Mouse (Mus musculus): Measurements from ENCODE around the gene Sim2. TPM values are rescaled to one million over a fixed set of nuclear protein-coding genes. Genes with fewer than 3 reads are reported as not detected.

Gene Sim2
- polyA plus RNA-seq, 1 experiment: 8.6 TPM

- no peaks in the 10 kb centered on the region for H3K79me2 ChIP-seq (ENCODE audit: control insufficient read depth, insufficient read depth)
These were observed 1.5 kb upstream of the Sim2 start for GRCm38 (mm10) chr16:94082960-94083847.

GRCm38 (mm10) chr16:94083848-94084525 is 744 bp upstream of the Sim2 start:
- Histone ChIP-seq H3K79me2 (ENCODE audit: control insufficient read depth, insufficient read depth) (no peaks in the 10 kb centered on the region), H3K27me3 (ENCODE audit: control insufficient read depth, insufficient read depth, insufficient read length) (no peaks in the 10 kb centered on the region), H3K4me2 (ENCODE audit: low read depth) (no peak overlapping the region), H3ac (ENCODE audit: control insufficient read depth, insufficient read length) (no peak overlapping the region), H3K4me3 (peak overlapping the region; percentile 72), H3K36me3 (ENCODE audit: control insufficient read depth, insufficient read depth) (no peaks in the 10 kb centered on the region)
- TF ChIP-seq TCF12 (IDR thresholded peaks at IDR 0.05; ENCODE audit: insufficient read depth, poor library complexity, severe bottlenecking): no peak
- no peak for TF ChIP-seq MAX (IDR thresholded peaks at IDR 0.05; ENCODE audit: low read depth)
- no peak for TF ChIP-seq CEBPB (IDR thresholded peaks at IDR 0.05; ENCODE audit: insufficient read depth, poor library complexity, severe bottlenecking)
- no peak for TF ChIP-seq REST (IDR thresholded peaks at IDR 0.05; ENCODE audit: insufficient read depth, insufficient read length)
- TF ChIP-seq TCF3 (IDR thresholded peaks at IDR 0.05; ENCODE audit: insufficient read length, low read depth): no peak
- TF ChIP-seq E2F4 (IDR thresholded peaks at IDR 0.05; ENCODE audit: insufficient read depth): no peak
- no peak for TF ChIP-seq MYOG (IDR thresholded peaks at IDR 0.05; ENCODE audit: control insufficient read depth in 1 of 3, insufficient read depth in 1 of 3, insufficient read length in 2 of 3, low read depth in 2 of 3)
- no peak for TF ChIP-seq MYOD1 (IDR thresholded peaks at IDR 0.05; ENCODE audit: control insufficient read depth in 1 of 3, insufficient read length in 2 of 3, low read depth in 2 of 3)
- no peak for TF ChIP-seq USF1 (IDR thresholded peaks at IDR 0.05; ENCODE audit: low read depth)

More at GRCm38 (mm10) chr16:94082960-94083847, 1.5 kb upstream of the Sim2 start:
- TF ChIP-seq CEBPB (IDR thresholded peaks at IDR 0.05; ENCODE audit: insufficient read depth, poor library complexity, severe bottlenecking): no peak
- no peak for TF ChIP-seq MYOD1 (IDR thresholded peaks at IDR 0.05; ENCODE audit: control insufficient read depth in 1 of 3, insufficient read length in 2 of 3, low read depth in 2 of 3)
- no peak for TF ChIP-seq POLR2A (IDR thresholded peaks at IDR 0.05; ENCODE audit: insufficient read length, low read depth)
- TF ChIP-seq TCF12 (IDR thresholded peaks at IDR 0.05; ENCODE audit: insufficient read depth, poor library complexity, severe bottlenecking): no peak
- TF ChIP-seq E2F4 (IDR thresholded peaks at IDR 0.05; ENCODE audit: insufficient read depth): no peak
- no peak for TF ChIP-seq REST (IDR thresholded peaks at IDR 0.05; ENCODE audit: insufficient read depth, insufficient read length)
- no peak for TF ChIP-seq USF1 (IDR thresholded peaks at IDR 0.05; ENCODE audit: low read depth)
- TF ChIP-seq POLR2AphosphoS2 (IDR thresholded peaks at IDR 0.05; ENCODE audit: insufficient read length, low read depth): no peak
- no peak for TF ChIP-seq TCF3 (IDR thresholded peaks at IDR 0.05; ENCODE audit: insufficient read length, low read depth)
- no peak for TF ChIP-seq MAX (IDR thresholded peaks at IDR 0.05; ENCODE audit: low read depth)
- TF ChIP-seq SRF (IDR thresholded peaks at IDR 0.05; ENCODE audit: control insufficient read depth, insufficient read length, low read depth): no peak
- TF ChIP-seq MYOG (IDR thresholded peaks at IDR 0.05; ENCODE audit: control insufficient read depth in 1 of 3, insufficient read depth in 1 of 3, insufficient read length in 2 of 3, low read depth in 2 of 3): no peak
- Histone ChIP-seq H3K4me3 (no peak overlapping the region), H3K4me2 (ENCODE audit: low read depth) (no peak overlapping the region), H3ac (ENCODE audit: control insufficient read depth, insufficient read length) (no peak overlapping the region), H3K36me3 (ENCODE audit: control insufficient read depth, insufficient read depth) (no peaks in the 10 kb centered on the region), H3K27me3 (ENCODE audit: control insufficient read depth, insufficient read depth, insufficient read length) (no peaks in the 10 kb centered on the region)

GRCm38 (mm10) chr16:94085603-94086285 is 1.0 kb downstream of the Sim2 start:
- H3K27me3 ChIP-seq (ENCODE audit: control insufficient read depth, insufficient read depth, insufficient read length): no peaks in the 10 kb centered on the region
- no peak for TF ChIP-seq TCF12 (IDR thresholded peaks at IDR 0.05; ENCODE audit: insufficient read depth, poor library complexity, severe bottlenecking)
- no peak for TF ChIP-seq MYOG (IDR thresholded peaks at IDR 0.05; ENCODE audit: control insufficient read depth in 1 of 3, insufficient read depth in 1 of 3, insufficient read length in 2 of 3, low read depth in 2 of 3)
- TF ChIP-seq POLR2A (IDR thresholded peaks at IDR 0.05; ENCODE audit: insufficient read length, low read depth): no peak
- TF ChIP-seq MAX (IDR thresholded peaks at IDR 0.05; ENCODE audit: low read depth): no peak
- no peak for TF ChIP-seq POLR2AphosphoS2 (IDR thresholded peaks at IDR 0.05; ENCODE audit: insufficient read length, low read depth)
- no peak for TF ChIP-seq SRF (IDR thresholded peaks at IDR 0.05; ENCODE audit: control insufficient read depth, insufficient read length, low read depth)
- no peak for TF ChIP-seq REST (IDR thresholded peaks at IDR 0.05; ENCODE audit: insufficient read depth, insufficient read length)
- TF ChIP-seq MYOD1 (IDR thresholded peaks at IDR 0.05; ENCODE audit: control insufficient read depth in 1 of 3, insufficient read length in 2 of 3, low read depth in 2 of 3): peak in 1 of 3 experiments; percentile 1
- no peak for TF ChIP-seq CEBPB (IDR thresholded peaks at IDR 0.05; ENCODE audit: insufficient read depth, poor library complexity, severe bottlenecking)

More at GRCm38 (mm10) chr16:94085603-94086285, 1.0 kb downstream of the Sim2 start:
- Histone ChIP-seq H3ac (ENCODE audit: control insufficient read depth, insufficient read length) (peak overlapping the region; percentile 82), H3K4me3 (peak overlapping the region; percentile 72), H3K4me2 (ENCODE audit: low read depth) (peak overlapping the region; percentile 79), H3K36me3 (ENCODE audit: control insufficient read depth, insufficient read depth) (no peaks in the 10 kb centered on the region), H3K79me2 (ENCODE audit: control insufficient read depth, insufficient read depth) (no peaks in the 10 kb centered on the region)

Data from myocyte (in vitro differentiated cells).